Mouse (Mus musculus) forebrain, embryonic 10.5 days (tissue): ENCODE data around the gene Ryk. TPM values are rescaled to one million over a fixed set of nuclear protein-coding genes. Genes with fewer than 3 reads are reported as not detected.

Experiments
- DNase-seq: peaks from one replicate; pipeline ENCODE4 v3.0.0-alpha.2; 2017; ENCODE audit warnings: low spot score; ENCODE audit errors: extremely low spot score
- H3K27ac ChIP-seq: fragments of 300-500 bp; sonication (generic); 2 replicates; pipeline ENCODE4 v1.5.1; 2016; ENCODE audit warnings: mild to moderate bottlenecking
- H3K27me3 ChIP-seq: fragments of 300-500 bp; sonication (generic); 2 replicates; pipeline ENCODE4 v1.6.1; 2016; ENCODE audit warnings: mild to moderate bottlenecking; ENCODE audit not compliant: poor library complexity, severe bottlenecking
- H3K36me3 ChIP-seq: fragments of 300-500 bp; sonication (generic); replicated peaks from 2 replicates; pipeline ENCODE4 v1.6.1; 2016; ENCODE audit warnings: mild to moderate bottlenecking, moderate library complexity
- H3K4me1 ChIP-seq: fragments of 300-500 bp; sonication (generic); 2 replicates; pipeline ENCODE4 v1.6.1; 2016
- H3K4me3 ChIP-seq: fragments of 300-500 bp; sonication (generic); 2 replicates; pipeline ENCODE4 v1.5.1; 2016; ENCODE audit warnings: mild to moderate bottlenecking, moderate library complexity
- H3K9me3 ChIP-seq: fragments of 300-500 bp; sonication (generic); 2 replicates; pipeline ENCODE4 v1.6.1; 2016; ENCODE audit warnings: mild to moderate bottlenecking, moderate library complexity
- WGBS: fragments of 180-500 bp; shearing (Covaris S2); methylation state at CpG from one replicate; pipeline ENCODE4 v1.1.7; 2016; 5-methylcytosine and 5-hydroxymethylcytosine counted together
- polyA plus RNA-seq: library from polyadenylated mRNA; unstranded; fragments of >200 nt; fragmentation: Nextera tagmentation; extraction: Ambion mirVana; gene quantifications from 2 replicates; pipeline ENCODE4 v1.2.1, GENCODE M21; 2016

Gene Ryk
- polyA plus RNA-seq, 1 experiment from 2014 or later = 14.4 TPM

DNA sequence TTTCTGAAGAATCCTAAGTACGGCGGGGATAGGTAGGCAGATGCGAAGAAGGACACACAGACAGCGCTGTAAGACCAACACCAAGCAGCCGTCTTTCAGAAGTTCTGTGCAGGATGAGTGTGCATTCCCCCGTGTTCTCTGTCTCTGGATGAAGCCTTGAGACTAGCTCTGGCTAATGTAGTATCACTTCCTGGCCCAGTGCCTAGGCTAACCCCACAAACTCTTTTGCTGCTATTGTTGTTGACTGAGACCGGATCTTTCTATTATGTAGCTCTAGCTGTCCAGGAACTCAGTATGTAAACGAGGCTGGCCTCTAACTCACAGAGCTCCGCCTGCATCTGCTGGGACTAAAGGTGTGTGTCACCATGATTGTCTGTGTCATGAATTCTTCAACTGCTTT, 110.2 kb downstream of the Ryk start:
- Histone ChIP-seq H3K9me3 (no peaks in the 10 kb centered on the region), H3K27me3 (no peaks in the 10 kb centered on the region), H3K27ac (no peak overlapping the region), H3K4me1 (peaks cover 12% of the 10 kb centered on the region), H3K36me3 (no peaks in the 10 kb centered on the region), H3K4me3 (no peak overlapping the region)
- no peak for DNase-seq
- WGBS = 87% methylated on average over 9 of the region's 9 CpGs

DNA sequence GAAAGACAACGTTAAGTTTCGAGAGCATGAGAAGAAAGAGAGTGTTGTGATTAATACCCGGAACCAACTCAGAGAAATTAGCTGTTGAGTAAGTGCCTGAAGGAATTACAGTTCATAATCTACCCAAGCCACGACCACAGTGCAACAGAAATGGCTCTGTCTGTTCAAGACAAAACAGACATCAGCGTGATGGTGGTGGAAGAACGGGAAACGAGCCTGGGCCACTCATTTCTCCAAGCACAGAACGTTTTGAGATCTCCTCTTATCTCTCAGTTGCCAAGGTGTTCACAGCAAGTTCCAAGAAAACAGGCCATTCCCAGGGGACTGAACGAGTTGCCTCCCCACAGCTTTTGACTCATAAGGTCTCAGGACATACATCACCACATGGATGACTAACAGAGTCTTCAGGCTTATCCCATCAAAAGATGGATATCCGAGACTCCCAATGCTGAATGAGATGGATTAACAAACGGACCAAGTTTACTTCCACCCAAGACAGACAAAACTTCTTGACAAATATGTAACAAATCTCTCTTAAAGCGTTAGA, 111.8 kb downstream of the Ryk start:
- H3K27me3 ChIP-seq = no peaks in the 10 kb centered on the region
- H3K27ac ChIP-seq = no peak overlapping the region
- H3K4me1 ChIP-seq = peaks cover 12% of the 10 kb centered on the region
- no peaks in the 10 kb centered on the region for H3K36me3 ChIP-seq
- WGBS = 85% methylated on average over 12 of the region's 12 CpGs
- no peak overlapping the region for H3K4me3 ChIP-seq
- no peaks in the 10 kb centered on the region for H3K9me3 ChIP-seq
- DNase-seq = no peak

DNA sequence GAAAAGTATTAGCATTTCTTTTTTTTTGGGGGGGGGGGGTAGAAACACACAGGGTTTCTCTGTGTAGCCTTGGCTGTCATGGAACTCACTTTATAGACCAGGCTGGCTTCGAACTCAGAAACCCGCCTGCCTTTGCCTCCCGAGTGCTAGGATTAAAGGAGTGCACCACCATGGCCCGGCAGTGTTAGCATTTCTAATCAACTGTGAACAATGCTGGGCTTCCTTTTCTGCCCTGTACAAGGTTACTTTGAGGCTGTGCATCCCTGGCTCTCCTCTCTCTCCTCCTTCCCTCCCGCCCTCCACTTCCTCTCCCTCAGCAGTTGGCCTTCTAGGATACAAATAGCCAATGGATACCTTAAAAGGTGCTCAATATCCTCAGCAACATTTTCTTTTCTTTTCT, 114.0 kb downstream of the Ryk start:
- H3K4me1 ChIP-seq = peaks cover 12% of the 10 kb centered on the region
- H3K4me3 ChIP-seq = no peak overlapping the region
- H3K36me3 ChIP-seq = no peaks in the 10 kb centered on the region
- 80% methylated on average over 5 of the region's 5 CpGs for WGBS
- no peaks in the 10 kb centered on the region for H3K27me3 ChIP-seq
- no peak for DNase-seq
- no peak overlapping the region for H3K27ac ChIP-seq
- H3K9me3 ChIP-seq = no peaks in the 10 kb centered on the region

DNA sequence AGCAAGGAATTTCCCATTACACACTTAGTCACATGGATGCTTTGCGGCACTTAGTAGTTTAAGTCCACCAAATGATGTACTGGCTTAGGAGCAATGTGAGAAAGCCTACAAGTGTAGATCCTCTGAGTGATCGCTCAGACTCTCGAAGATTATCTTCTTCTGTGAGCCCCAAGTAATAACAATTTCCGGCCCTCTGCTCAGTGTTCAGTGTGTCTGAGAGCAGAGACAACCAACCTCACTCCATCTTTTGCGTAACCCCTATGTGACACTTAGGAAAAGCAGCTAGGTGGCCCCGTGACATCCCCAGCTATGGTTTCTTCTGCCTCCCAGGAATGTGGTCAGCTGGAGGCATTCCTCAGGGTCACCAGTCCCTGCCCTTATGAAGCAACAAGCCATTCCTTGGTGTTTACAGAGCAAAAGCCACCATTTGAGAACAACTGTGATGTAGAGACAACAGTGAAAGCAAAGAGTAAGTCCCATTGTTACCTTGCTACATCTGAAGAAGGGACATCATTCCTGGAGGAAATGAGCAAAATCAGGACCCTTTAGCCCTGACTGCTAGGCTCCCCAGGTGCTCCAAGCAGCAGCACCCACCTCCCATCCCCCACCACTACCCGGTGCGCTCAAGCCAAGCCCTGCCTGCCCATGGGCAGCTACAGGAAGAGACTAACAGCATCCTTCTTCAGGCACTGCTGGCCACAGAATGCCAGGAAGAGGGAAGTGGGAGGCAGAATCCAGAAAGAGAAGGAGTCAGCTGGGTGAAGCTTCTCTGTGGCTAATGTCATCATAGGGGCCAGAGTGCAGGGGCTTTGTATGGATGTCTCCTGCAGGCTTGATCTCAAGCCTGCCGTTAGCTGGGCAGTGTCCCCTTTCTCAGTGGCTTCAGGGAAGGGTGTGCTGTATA, 116.6 kb downstream of the Ryk start:
- no peak for DNase-seq
- Histone ChIP-seq H3K27me3 (no peaks in the 10 kb centered on the region), H3K27ac (no peak overlapping the region), H3K4me3 (no peak overlapping the region), H3K36me3 (no peaks in the 10 kb centered on the region), H3K4me1 (peaks cover 12% of the 10 kb centered on the region), H3K9me3 (no peaks in the 10 kb centered on the region)
- 90% methylated on average over 9 of the region's 9 CpGs for WGBS

DNA sequence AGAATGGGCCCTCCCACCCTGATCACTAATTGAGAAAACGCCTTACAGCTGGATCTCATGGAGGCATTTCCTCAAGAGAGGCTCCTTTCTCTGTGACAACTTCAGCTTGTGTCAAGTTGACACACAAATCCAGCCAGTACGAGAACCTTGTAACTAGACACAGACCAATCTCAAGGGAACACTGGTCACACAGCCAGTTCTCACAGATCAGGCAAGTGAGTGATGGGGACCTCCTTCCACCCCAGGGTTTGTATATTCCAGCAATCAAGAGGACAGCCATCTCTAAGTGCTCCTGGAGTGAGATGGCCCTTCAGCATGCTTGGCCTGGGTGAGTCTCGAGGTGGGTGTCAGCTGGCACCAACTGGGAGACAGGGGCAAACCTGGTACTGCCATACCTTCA, 121.1 kb downstream of the Ryk start:
- 83% methylated on average over 3 of the region's 3 CpGs for WGBS
- Histone ChIP-seq H3K4me1 (peaks cover 6% of the 10 kb centered on the region), H3K9me3 (no peaks in the 10 kb centered on the region), H3K27ac (no peak overlapping the region), H3K36me3 (no peaks in the 10 kb centered on the region), H3K27me3 (no peaks in the 10 kb centered on the region), H3K4me3 (no peak overlapping the region)
- no peak for DNase-seq

Other genes with a start within 250 kb of the Ryk start
- gene Anapc13, start 208.6 kb upstream of the Ryk start, polyA plus RNA-seq = 158 and 163 TPM in 2 replicates
- 52.9 and 56.2 TPM in 2 replicates for gene Cep63, start 208.4 kb upstream of the Ryk start, polyA plus RNA-seq
- gene Amotl2, start 118.2 kb upstream of the Ryk start, polyA plus RNA-seq = 49.9 and 51.9 TPM in 2 replicates
- gene Slco2a1, start 153.8 kb downstream of the Ryk start, polyA plus RNA-seq = 0.12 and 0.34 TPM in 2 replicates